Mouse (Mus musculus): ENCODE measurements around the gene Zfp219.

Zfp219 gene

GRCm38 (mm10) chr14:52017662-52018061 lies 2.9 kb downstream of the Zfp219 start:
- no peak for DNase-seq

GRCm38 (mm10) chr14:52016625-52017405 lies 3.7 kb downstream of the Zfp219 start:
- no peak for DNase-seq

- DNase-seq: no peak
Measured at GRCm38 (mm10) chr14:52015445-52016100, 5.0 kb downstream of the Zfp219 start, which contains the start of gene Tmem253. TSS of gene Tmem253 (plus strand) at chr14:52015658.

DNA sequence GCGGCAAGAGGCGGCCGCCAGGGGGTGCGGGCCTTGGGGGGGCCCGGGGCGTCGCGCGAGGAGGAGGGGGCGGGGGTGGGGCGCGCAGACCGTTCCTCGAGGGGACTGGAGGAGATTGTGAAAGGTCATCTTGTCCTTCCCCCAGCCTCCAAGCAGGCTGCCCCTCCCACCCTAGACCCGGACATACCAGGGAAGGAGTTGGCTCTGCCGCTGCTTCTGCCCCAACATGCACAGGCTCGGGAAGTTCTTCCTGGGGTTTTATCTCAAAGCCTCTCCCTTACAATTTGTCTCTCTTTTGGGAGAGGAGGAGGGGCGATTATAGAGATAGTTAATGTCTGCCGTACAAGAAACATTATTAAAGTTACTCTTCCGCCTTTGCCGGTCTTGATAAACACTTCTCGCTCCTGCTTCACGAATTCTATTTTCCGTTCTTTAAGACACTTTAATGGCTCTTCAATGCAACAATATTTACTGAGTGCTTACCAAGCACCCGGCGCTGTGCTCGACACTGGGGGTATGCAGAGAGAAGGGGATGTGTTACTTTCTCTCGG lies 5.7 kb downstream of the Zfp219 start:
- peak; percentile 59 for DNase-seq

- DNase-seq: no peak
Measured at GRCm38 (mm10) chr14:52014271-52014760, 6.2 kb downstream of the Zfp219 start.

DNA sequence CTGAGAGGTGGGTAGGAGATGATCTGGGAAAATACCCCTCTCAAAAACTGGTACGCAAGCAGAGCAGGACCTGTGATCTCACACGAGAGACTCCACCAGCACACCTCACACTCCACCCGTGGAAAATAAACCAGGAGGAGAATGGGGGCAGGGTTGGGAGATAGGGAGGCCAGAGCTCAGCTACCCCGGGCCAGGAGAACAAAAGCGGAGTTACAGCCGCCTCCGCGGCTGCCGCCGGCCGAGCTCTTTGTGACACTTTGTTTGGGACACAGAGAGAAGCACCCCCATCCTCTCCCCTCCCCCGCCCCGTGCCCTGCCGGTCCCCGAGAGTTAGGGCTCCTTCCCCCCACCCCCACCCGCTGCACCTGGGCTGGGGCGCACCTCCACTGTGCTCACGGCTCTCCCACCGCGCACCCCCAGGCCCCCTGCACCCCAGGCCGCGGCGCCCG lies 6.7 kb downstream of the Zfp219 start:
- DNase-seq: peak; percentile 46

DNA sequence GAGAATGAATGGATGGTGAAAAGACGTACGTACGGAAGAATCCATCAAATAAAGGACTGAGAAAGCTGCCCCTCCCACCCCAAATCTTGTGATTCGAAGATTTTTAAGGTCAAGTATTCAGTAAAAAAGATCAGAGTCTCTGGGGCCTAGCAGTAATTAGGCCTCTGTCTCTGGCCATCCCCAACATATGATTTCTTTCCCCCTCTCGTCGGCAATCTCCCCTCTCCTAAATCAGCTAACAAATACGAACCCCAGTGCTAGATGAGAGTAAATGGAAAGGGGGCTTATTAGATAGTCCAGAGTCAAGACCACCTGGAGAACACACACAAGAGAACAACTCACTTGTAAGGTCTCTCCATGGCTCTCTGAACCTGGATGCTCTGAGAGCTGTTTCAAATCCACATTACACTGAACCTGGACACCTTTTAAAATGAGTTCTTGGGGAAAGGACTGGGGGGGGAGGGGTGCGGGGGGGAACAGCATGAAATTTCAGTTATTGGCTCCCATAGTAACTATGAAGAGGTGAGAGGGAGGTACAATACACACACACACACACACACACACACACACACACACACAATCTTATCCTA lies 7.4 kb downstream of the Zfp219 start:
- DNase-seq: no peak

DNA sequence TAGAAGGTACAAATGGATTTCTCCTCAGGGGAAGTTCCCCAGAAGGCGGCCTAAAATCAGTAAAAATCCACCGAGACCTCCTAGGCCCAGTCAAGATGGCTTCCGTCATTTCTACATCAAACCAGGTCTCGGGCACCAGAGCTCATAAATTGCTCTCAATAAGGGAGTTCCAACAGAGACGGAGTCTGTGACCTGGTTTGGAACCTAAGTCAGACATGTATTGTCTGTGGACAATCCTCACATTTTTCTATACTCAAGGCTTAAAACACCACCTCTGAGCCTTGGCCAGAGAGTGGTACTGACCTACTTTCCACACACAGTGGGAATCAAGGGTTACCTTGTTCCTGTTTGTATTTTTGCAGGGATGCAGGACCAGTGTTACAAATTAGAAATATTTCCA lies 8.0 kb downstream of the Zfp219 start:
- DNase-seq: no peak

- DNase-seq: no peak
Measured at GRCm38 (mm10) chr14:52012085-52012484, 8.4 kb downstream of the Zfp219 start.

DNA sequence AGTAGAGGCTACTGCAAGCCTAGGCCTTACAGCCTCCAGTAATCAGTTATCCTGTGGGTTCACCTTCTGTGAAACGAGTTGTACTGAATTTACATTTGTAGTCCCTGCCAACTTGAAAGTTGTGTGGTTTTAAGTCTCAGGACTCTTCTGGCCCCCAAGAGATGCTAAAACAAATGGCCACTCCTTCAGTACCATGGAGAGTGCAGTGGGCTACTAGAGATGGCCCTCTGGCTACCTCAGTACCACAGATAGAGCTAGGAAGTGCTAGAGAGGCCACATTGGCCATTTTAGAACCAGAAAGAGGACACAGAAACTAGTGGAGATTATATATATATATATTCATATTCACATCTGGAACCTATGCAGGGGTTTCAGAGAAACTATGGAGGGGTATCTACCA lies 8.8 kb downstream of the Zfp219 start:
- DNase-seq: no peak

DNA sequence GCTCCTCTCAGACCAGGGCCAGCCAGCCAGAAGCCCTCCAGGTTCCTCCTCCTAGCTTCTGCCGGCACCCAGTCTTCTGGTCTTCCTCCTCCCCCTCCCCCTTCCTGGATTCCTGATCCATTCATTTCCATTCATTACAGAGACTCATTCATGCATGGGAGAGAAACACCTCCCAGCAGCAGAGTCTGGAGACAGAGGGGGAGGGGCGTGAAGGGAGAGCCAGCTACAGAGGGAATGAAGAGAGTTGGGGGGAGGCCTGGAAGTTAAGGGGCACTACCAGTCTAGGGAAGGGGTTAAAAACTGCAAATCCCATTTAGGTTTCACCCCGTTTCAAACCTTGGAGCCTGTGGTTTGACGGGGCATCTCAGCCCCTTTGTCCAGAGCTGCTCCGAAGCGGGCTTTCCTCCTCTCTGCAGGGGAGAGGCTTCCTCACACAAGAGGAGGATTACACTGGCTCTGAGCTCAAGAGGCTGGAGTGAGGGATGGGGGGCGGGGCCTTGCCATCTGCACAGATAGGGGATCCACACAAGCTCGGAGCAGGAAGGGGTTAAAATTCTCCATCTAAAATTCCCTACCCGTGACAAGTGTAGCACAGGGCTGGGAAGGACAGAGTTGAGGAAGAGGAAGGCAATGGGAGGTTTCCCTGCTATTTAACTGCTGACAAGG lies 10.0 kb downstream of the Zfp219 start:
- DNase-seq: peak; percentile 71

GRCm38 (mm10) chr14:52009841-52010240 lies 10.7 kb downstream of the Zfp219 start:
- DNase-seq: no peak

DNA sequence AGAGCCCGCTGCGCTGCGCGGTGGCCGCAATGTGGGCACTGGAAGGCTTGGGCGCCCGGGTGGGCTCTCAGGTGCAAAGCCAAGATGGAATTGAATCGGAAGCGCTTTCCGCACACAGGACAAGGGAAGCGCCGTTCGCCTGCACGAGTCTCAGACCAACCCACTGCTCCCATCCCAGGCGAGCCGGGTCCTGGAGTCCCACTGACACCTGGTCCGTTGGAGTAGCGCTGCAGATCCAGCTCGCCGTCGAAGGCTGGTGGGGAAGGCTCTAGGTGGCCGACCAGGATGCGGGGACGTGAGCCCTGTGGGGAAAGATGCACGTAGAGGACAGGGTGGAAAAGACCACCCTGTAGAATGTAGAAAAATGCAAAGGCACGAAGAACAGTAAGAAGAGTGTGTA lies 11.2 kb downstream of the Zfp219 start:
- DNase-seq: no peak

DNA sequence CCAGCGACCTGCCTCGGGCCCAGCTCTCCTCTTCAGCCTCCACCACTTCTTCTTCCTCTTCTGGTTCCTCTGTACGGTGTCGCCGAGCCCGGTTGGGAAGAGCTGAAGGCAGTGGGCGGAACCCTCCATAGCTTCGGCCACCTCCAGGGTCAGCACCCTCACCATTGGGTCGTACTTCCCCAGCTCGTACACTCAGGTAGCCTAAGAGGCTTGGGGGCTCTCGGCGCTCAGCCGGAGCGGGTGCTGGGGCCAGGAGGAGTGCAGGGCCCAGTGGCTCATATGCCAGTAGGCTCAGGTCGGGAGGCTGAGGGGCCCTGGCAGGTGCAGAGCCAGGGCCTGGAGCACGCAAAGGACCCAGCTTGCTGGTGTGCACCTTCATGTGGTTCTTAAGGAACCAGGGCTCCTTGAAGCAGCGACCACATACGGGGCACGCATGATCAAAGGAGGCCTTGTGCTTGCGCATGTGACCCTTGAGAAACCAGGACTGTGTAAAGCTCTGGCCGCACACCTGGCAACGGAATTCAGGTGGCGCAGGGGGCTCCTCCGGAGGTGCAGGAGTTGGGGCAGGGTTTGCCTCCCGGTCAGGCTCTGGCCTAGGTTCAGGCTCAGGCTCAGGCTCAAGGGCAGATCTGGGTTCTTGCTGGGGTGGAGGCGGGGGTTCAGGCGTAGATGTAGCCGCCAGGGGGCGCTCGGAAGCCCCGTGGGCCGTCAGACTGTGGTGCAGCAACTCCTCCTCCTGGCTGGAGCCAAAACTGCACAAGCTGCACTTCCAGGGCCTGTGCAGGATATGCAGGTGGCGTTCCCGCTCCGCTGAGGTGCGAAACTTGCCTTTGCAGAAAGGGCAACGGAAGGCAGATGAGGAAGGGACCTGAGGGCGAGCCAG lies 12.0 kb downstream of the Zfp219 start:
- DNase-seq: peak; percentile 96

GRCm38 (mm10) chr14:52006771-52007170 lies 13.8 kb downstream of the Zfp219 start:
- no peak for DNase-seq

- DNase-seq: no peak
Measured at GRCm38 (mm10) chr14:52006241-52006640, 14.3 kb downstream of the Zfp219 start.

GRCm38 (mm10) chr14:52005616-52006015 lies 14.9 kb downstream of the Zfp219 start:
- no peak for DNase-seq

DNA sequence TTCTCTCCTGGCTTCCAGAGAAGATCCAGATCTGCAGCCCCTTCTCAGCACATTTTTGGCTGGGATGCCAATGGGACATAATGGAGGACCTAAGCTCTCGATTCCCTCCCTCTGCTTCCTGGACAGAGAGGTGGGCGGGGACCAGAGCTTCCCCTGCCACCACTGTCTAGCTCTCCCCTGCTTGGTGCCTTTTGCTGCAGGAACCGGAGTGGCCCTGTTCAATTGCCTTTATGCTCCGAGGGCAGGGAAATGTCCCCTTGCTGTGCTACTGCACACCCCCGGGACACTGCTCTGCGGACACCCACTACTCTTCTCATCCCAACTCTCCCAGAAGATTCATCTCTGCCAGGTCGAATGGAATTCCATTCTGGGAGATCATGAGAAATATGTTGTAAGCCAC lies 15.4 kb downstream of the Zfp219 start:
- no peak for DNase-seq

- peak; percentile 62 for DNase-seq
Measured at GRCm38 (mm10) chr14:52003981-52004495, 16.5 kb downstream of the Zfp219 start.

- DNase-seq: no peak
Measured at GRCm38 (mm10) chr14:51997483-51997882, 23.1 kb downstream of the Zfp219 start.

GRCm38 (mm10) chr14:51996866-51997265 lies 23.7 kb downstream of the Zfp219 start:
- DNase-seq: peak; percentile 63

Data from right cerebral cortex, postnatal 4 days (tissue).